Mouse (Mus musculus) ES-Bruce4 (cell line): ENCODE measurements around the gene Mcm2.

ENCODE experiments used
- CTCF ChIP-seq: IDR thresholded peaks from one replicate; pipeline ENCODE4 v1.8.1; 2011; ENCODE audit warnings: low read depth, low read length
- EP300 ChIP-seq: IDR thresholded peaks from 2 replicates; pipeline ENCODE4 v1.6.1; 2011; ENCODE audit warnings: low read depth, low read length; ENCODE audit not compliant: insufficient read depth

DNA sequence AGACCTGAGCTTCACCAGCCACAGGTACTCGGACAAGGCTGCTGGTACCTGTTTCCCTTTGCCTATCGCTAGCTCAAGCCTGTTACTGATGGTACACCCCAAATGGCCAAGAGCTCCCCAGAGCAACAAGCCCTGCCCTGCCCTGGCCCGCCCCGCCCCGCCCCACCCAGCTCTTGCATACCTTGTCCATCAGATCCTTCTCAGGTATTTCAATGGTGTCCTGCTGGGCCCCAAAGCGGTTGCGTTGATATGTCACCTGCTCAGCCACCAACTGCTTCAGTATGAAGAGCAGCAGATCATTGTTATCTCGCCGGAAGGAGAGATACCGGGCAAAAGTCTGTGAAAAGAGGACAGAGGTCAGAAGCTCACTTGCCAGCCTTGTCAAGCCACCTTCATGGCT is 14.4 kb downstream of the Mcm2 start:
- TF ChIP-seq CTCF (no peak), EP300 (0 out of 2 replicates have a peak, but pooled peaks have one; percentile 42)
